Mouse (Mus musculus): ENCODE measurements around the gene Bud13.

DNA sequence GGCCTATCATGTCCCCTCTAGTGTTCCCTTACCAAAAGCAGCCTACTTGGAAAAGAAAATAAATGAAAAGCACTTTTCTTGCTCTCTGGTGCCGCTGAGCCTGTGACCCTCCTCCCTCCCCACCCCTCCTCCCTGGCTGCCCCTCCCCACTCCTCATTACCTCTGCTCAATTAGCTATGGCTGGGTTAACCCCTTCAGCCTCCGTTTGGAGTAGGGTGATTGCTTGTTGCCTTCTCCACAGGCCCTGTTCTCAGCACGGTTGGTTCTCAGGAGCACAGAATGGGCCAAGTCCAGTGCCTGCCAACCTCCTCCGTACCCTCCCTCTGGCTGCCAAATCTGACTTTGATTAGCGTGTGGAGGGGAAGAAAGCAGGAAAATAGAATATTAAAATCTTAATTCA, 33.6 kb downstream of the Bud13 start:
- TF ChIP-seq CTCF (IDR thresholded peaks at IDR 0.05; ENCODE audit: extremely low read depth, insufficient read depth, insufficient read length, insufficient replicate concordance) (no peak), POLR2A (IDR thresholded peaks at IDR 0.05; ENCODE audit: low read depth, low read length) (no peak)

All from spleen, adult 2 months (tissue).